Mouse (Mus musculus) erythroblast, embryonic 14.5 days (primary cell): ENCODE measurements around the gene Bcat1. TPM values are rescaled to one million over a fixed set of nuclear protein-coding genes. Genes with fewer than 3 reads are reported as not detected.

Experiments
- H3K27me3 ChIP-seq: 2 replicates; pipeline ENCODE4 v1.6.1; 2012; ENCODE audit warnings: inconsistent platforms; ENCODE audit not compliant: control insufficient read depth
- H3K36me3 ChIP-seq: 2 replicates; pipeline ENCODE4 v1.6.1; 2012; ENCODE audit warnings: mild to moderate bottlenecking, inconsistent platforms; ENCODE audit not compliant: control insufficient read depth
- H3K4me1 ChIP-seq: 2 replicates; pipeline ENCODE4 v1.6.1; 2012; ENCODE audit warnings: inconsistent platforms; ENCODE audit not compliant: control insufficient read depth
- H3K4me3 ChIP-seq: replicated peaks from 2 replicates; pipeline ENCODE3; 2012; ENCODE audit warnings: moderate library complexity, mild to moderate bottlenecking, inconsistent platforms
- H3K9me3 ChIP-seq: 2 replicates; pipeline ENCODE4 v1.6.1; 2012; ENCODE audit warnings: low read length, inconsistent platforms, mixed read lengths; ENCODE audit not compliant: control insufficient read depth
- GATA1 ChIP-seq: IDR thresholded peaks from 2 replicates; pipeline ENCODE4 v1.6.1; 2012; ENCODE audit warnings: low read length, inconsistent platforms, mixed read lengths
- TAL1 ChIP-seq: IDR thresholded peaks from 3 replicates; pipeline ENCODE4 v1.6.1; 2012; ENCODE audit warnings: low read length, inconsistent platforms, mixed read lengths
- polyA plus RNA-seq: library from polyadenylated mRNA; stranded (reverse); fragments of >175 nt; gene quantifications from 2 replicates; pipeline ENCODE4 v1.2.3, GENCODE M21; 2012

Bcat1 gene
- polyA plus RNA-seq, 1 experiment = not detected

- Histone ChIP-seq H3K27me3 (no peaks in the 10 kb centered on the region), H3K4me3 (no peak overlapping the region), H3K36me3 (no peaks in the 10 kb centered on the region), H3K9me3 (no peaks in the 10 kb centered on the region), H3K4me1 (peaks cover 7% of the 10 kb centered on the region)
- no peak for TF ChIP-seq TAL1
These were observed 40.2 kb upstream of the Bcat1 start for GRCm38 (mm10) chr6:145116098-145116672.

GRCm38 (mm10) chr6:145115476-145116097 lies 39.6 kb upstream of the Bcat1 start, which contains the start of gene Lrmp:
Gene Lrmp, plus strand, starts transcription at chr6:145115653.
- no peaks in the 10 kb centered on the region for H3K9me3 ChIP-seq
- H3K27me3 ChIP-seq = no peaks in the 10 kb centered on the region
- no peaks in the 10 kb centered on the region for H3K36me3 ChIP-seq
- H3K4me3 ChIP-seq = no peak within 1 kb of the TSS
- peaks cover 2% of the 10 kb centered on the region; the same call in 1 of the 2 replicates for H3K4me1 ChIP-seq
- no peak for TF ChIP-seq GATA1
- no peak for TF ChIP-seq TAL1

- Histone ChIP-seq H3K9me3 (no peaks in the 10 kb centered on the region), H3K36me3 (no peaks in the 10 kb centered on the region), H3K27me3 (no peaks in the 10 kb centered on the region), H3K4me3 (no peak overlapping the region), H3K4me1 (no peaks in the 10 kb centered on the region; the same call in 1 of the 2 replicates)
- TF ChIP-seq TAL1 = no peak
These were observed 38.6 kb upstream of the Bcat1 start for GRCm38 (mm10) chr6:145114561-145114960.

GRCm38 (mm10) chr6:145112865-145113264 lies 36.9 kb upstream of the Bcat1 start:
- no peak overlapping the region for H3K4me3 ChIP-seq
- H3K4me1 ChIP-seq = no peaks in the 10 kb centered on the region; the same call in 1 of the 2 replicates
- H3K9me3 ChIP-seq = no peaks in the 10 kb centered on the region
- no peaks in the 10 kb centered on the region for H3K36me3 ChIP-seq
- no peak for TF ChIP-seq TAL1
- TF ChIP-seq GATA1 = no peak
- H3K27me3 ChIP-seq = no peaks in the 10 kb centered on the region

GRCm38 (mm10) chr6:145110786-145111185 lies 34.8 kb upstream of the Bcat1 start:
- H3K27me3 ChIP-seq = no peaks in the 10 kb centered on the region
- no peaks in the 10 kb centered on the region for H3K36me3 ChIP-seq
- H3K4me3 ChIP-seq = no peak overlapping the region
- H3K4me1 ChIP-seq = no peaks in the 10 kb centered on the region
- H3K9me3 ChIP-seq = no peaks in the 10 kb centered on the region
- TF ChIP-seq GATA1 = no peak
- no peak for TF ChIP-seq TAL1

- no peaks in the 10 kb centered on the region for H3K36me3 ChIP-seq
- no peaks in the 10 kb centered on the region for H3K4me1 ChIP-seq
- no peak for TF ChIP-seq TAL1
- TF ChIP-seq GATA1 = no peak
- H3K9me3 ChIP-seq = no peaks in the 10 kb centered on the region
- H3K4me3 ChIP-seq = no peak overlapping the region
- no peaks in the 10 kb centered on the region for H3K27me3 ChIP-seq
These were observed 30.3 kb upstream of the Bcat1 start for GRCm38 (mm10) chr6:145106163-145106842.

GRCm38 (mm10) chr6:145105439-145105838 lies 29.5 kb upstream of the Bcat1 start:
- Histone ChIP-seq H3K36me3 (no peaks in the 10 kb centered on the region), H3K4me1 (no peaks in the 10 kb centered on the region), H3K9me3 (no peaks in the 10 kb centered on the region), H3K4me3 (no peak overlapping the region), H3K27me3 (no peaks in the 10 kb centered on the region)
- TF ChIP-seq GATA1 = no peak
- TF ChIP-seq TAL1 = no peak

GRCm38 (mm10) chr6:145104241-145104939 lies 28.4 kb upstream of the Bcat1 start:
- Histone ChIP-seq H3K36me3 (no peaks in the 10 kb centered on the region), H3K4me3 (no peak overlapping the region), H3K4me1 (no peaks in the 10 kb centered on the region), H3K27me3 (no peaks in the 10 kb centered on the region), H3K9me3 (no peaks in the 10 kb centered on the region)
- TF ChIP-seq TAL1 (no peak), GATA1 (no peak)

GRCm38 (mm10) chr6:145100923-145101322 lies 24.9 kb upstream of the Bcat1 start:
- H3K4me3 ChIP-seq = no peak overlapping the region
- no peaks in the 10 kb centered on the region for H3K4me1 ChIP-seq
- H3K36me3 ChIP-seq = no peaks in the 10 kb centered on the region
- H3K9me3 ChIP-seq = no peaks in the 10 kb centered on the region
- no peak for TF ChIP-seq TAL1
- no peak for TF ChIP-seq GATA1
- H3K27me3 ChIP-seq = no peaks in the 10 kb centered on the region
